Mouse (Mus musculus): ENCODE data around the gene Rars.

DNA sequence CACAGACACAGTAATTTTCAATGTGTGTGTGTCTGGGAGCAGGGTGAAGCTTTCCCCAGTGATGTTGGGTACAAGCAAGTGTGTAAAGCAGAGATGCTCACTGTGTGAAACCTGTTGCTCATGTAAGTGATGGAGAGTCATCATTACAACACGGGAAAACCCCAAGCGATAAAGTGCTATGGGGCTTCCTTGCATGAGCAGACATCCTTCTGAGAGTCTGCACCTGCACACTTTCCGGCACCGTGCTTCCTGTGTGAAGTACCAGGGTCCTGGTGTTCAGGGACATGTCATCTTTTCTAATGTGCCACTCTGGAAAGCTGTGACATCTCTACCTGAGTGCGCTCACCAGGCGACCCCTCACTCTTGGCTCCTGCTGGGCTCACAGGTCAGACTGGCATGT, 48.5 kb upstream of the Rars start:
- TF ChIP-seq GATA1 (IDR thresholded peaks at IDR 0.05; ENCODE audit: borderline replicate concordance, low read length) (no peak), FLI1 (IDR thresholded peaks at IDR 0.05; ENCODE audit: low read length) (no peak)
